Mouse (Mus musculus): Measurements from ENCODE around the gene Casp9. TPM values are rescaled to one million over a fixed set of nuclear protein-coding genes. Genes with fewer than 3 reads are reported as not detected.

The Casp9 gene
- total RNA-seq, 1 experiment = 6.1 TPM

GRCm38 (mm10) chr4:141781201-141781985 is 12.0 kb upstream of the Casp9 start:
- no peak overlapping the region for H3K9ac ChIP-seq (ENCODE audit: insufficient read depth, low read depth, low read length, poor library complexity, severe bottlenecking)
- in situ Hi-C loops (cut with MboI; ENCODE audit: low sequenced_read_pairs in 2 of 2, unreplicated experiment in 2 of 2) = no loop called here
- H3K4me3 ChIP-seq (ENCODE audit: insufficient read depth in 1 of 2, low read depth in 1 of 2, low read length in 2 of 2, poor library complexity in 1 of 2, severe bottlenecking in 1 of 2) = no peak overlapping the region
- H3K9me3 ChIP-seq (ENCODE audit: control insufficient read depth, insufficient read depth, low read depth, low read length) = no peaks in the 10 kb centered on the region
- no peaks in the 10 kb centered on the region for H3K4me1 ChIP-seq (ENCODE audit: control insufficient read depth in 2 of 2, insufficient read depth in 2 of 2, low read length in 2 of 2, poor library complexity in 1 of 2)
- no peak for DNase-seq (ENCODE audit: low read depth, low spot score)
- TF ChIP-seq MAFK (IDR thresholded peaks at IDR 0.05; ENCODE audit: insufficient read depth, low read depth, low read length) (no peak), ZNF384 (IDR thresholded peaks at IDR 0.05; ENCODE audit: low read depth, low read length) (no peak), HCFC1 (IDR thresholded peaks at IDR 0.05; ENCODE audit: borderline replicate concordance, insufficient read depth, low read length) (no peak), CHD2 (IDR thresholded peaks at IDR 0.05; ENCODE audit: low read depth, low read length) (no peak), ZC3H11A (IDR thresholded peaks at IDR 0.05; ENCODE audit: borderline replicate concordance, low read depth, low read length) (no peak)
- H3K27ac ChIP-seq (ENCODE audit: insufficient read depth, low read depth, low read length, poor library complexity, severe bottlenecking) = no peak overlapping the region
- H3K36me3 ChIP-seq (ENCODE audit: control insufficient read depth, insufficient read depth, low read length, poor library complexity, severe bottlenecking) = peaks cover 14% of the 10 kb centered on the region

- no peak for TF ChIP-seq ZNF384 (IDR thresholded peaks at IDR 0.05; ENCODE audit: low read depth, low read length)
- no peak for TF ChIP-seq MAFK (IDR thresholded peaks at IDR 0.05; ENCODE audit: insufficient read depth, low read depth, low read length)
- TF ChIP-seq HCFC1 (IDR thresholded peaks at IDR 0.05; ENCODE audit: borderline replicate concordance, insufficient read depth, low read length) = no peak
- no peak for TF ChIP-seq ZC3H11A (IDR thresholded peaks at IDR 0.05; ENCODE audit: borderline replicate concordance, low read depth, low read length)
- no peak for TF ChIP-seq CHD2 (IDR thresholded peaks at IDR 0.05; ENCODE audit: low read depth, low read length)
- in situ Hi-C loops (cut with MboI; ENCODE audit: low sequenced_read_pairs in 2 of 2, unreplicated experiment in 2 of 2) = no loop called here
- H3K9ac ChIP-seq (ENCODE audit: insufficient read depth, low read depth, low read length, poor library complexity, severe bottlenecking) = no peak overlapping the region
- H3K27ac ChIP-seq (ENCODE audit: insufficient read depth, low read depth, low read length, poor library complexity, severe bottlenecking) = no peak overlapping the region
- peaks cover 0 to 2% of the 10 kb centered on the region in 2 experiments; a peak in 1 of 4 replicates for H3K4me1 ChIP-seq (ENCODE audit: control insufficient read depth in 2 of 2, insufficient read depth in 2 of 2, low read length in 2 of 2, poor library complexity in 1 of 2)
- H3K9me3 ChIP-seq (ENCODE audit: control insufficient read depth, insufficient read depth, low read depth, low read length) = no peaks in the 10 kb centered on the region
- no peak for DNase-seq (ENCODE audit: low read depth, low spot score)
- H3K36me3 ChIP-seq (ENCODE audit: control insufficient read depth, insufficient read depth, low read length, poor library complexity, severe bottlenecking) = peaks cover 9% of the 10 kb centered on the region
- H3K4me3 ChIP-seq (ENCODE audit: insufficient read depth in 1 of 2, low read depth in 1 of 2, low read length in 2 of 2, poor library complexity in 1 of 2, severe bottlenecking in 1 of 2) = no peak overlapping the region
Observed at GRCm38 (mm10) chr4:141784835-141785234, 8.6 kb upstream of the Casp9 start.

- in situ Hi-C loops (cut with MboI; ENCODE audit: low sequenced_read_pairs in 2 of 2, unreplicated experiment in 2 of 2) = no loop called here
- Histone ChIP-seq H3K4me1 (ENCODE audit: control insufficient read depth in 2 of 2, insufficient read depth in 2 of 2, low read length in 2 of 2, poor library complexity in 1 of 2) (peaks cover 0 to 2% of the 10 kb centered on the region in 2 experiments; a peak in 1 of 4 replicates), H3K9ac (ENCODE audit: insufficient read depth, low read depth, low read length, poor library complexity, severe bottlenecking) (no peak overlapping the region), H3K27ac (ENCODE audit: insufficient read depth, low read depth, low read length, poor library complexity, severe bottlenecking) (no peak overlapping the region), H3K9me3 (ENCODE audit: control insufficient read depth, insufficient read depth, low read depth, low read length) (no peaks in the 10 kb centered on the region), H3K4me3 (ENCODE audit: insufficient read depth in 1 of 2, low read depth in 1 of 2, low read length in 2 of 2, poor library complexity in 1 of 2, severe bottlenecking in 1 of 2) (no peak overlapping the region), H3K36me3 (ENCODE audit: control insufficient read depth, insufficient read depth, low read length, poor library complexity, severe bottlenecking) (peaks cover 6% of the 10 kb centered on the region)
- TF ChIP-seq CHD2 (IDR thresholded peaks at IDR 0.05; ENCODE audit: low read depth, low read length) = no peak
- no peak for TF ChIP-seq ZNF384 (IDR thresholded peaks at IDR 0.05; ENCODE audit: low read depth, low read length)
- TF ChIP-seq MAFK (IDR thresholded peaks at IDR 0.05; ENCODE audit: insufficient read depth, low read depth, low read length) = no peak
- TF ChIP-seq ZC3H11A (IDR thresholded peaks at IDR 0.05; ENCODE audit: borderline replicate concordance, low read depth, low read length) = no peak
- no peak for TF ChIP-seq HCFC1 (IDR thresholded peaks at IDR 0.05; ENCODE audit: borderline replicate concordance, insufficient read depth, low read length)
- DNase-seq (ENCODE audit: low read depth, low spot score) = no peak
Observed at GRCm38 (mm10) chr4:141786141-141786540, 7.3 kb upstream of the Casp9 start.

- H3K9ac ChIP-seq (ENCODE audit: insufficient read depth, low read depth, low read length, poor library complexity, severe bottlenecking) = no peak overlapping the region
- in situ Hi-C loops (cut with MboI; ENCODE audit: low sequenced_read_pairs in 2 of 2, unreplicated experiment in 2 of 2) = no loop called here
- no peak for DNase-seq (ENCODE audit: low read depth, low spot score)
- TF ChIP-seq MAFK (IDR thresholded peaks at IDR 0.05; ENCODE audit: insufficient read depth, low read depth, low read length) (no peak), CHD2 (IDR thresholded peaks at IDR 0.05; ENCODE audit: low read depth, low read length) (no peak), ZNF384 (IDR thresholded peaks at IDR 0.05; ENCODE audit: low read depth, low read length) (no peak), ZC3H11A (IDR thresholded peaks at IDR 0.05; ENCODE audit: borderline replicate concordance, low read depth, low read length) (no peak), HCFC1 (IDR thresholded peaks at IDR 0.05; ENCODE audit: borderline replicate concordance, insufficient read depth, low read length) (no peak)
- H3K36me3 ChIP-seq (ENCODE audit: control insufficient read depth, insufficient read depth, low read length, poor library complexity, severe bottlenecking) = peaks cover 2% of the 10 kb centered on the region; the same call in 1 of the 2 replicates
- H3K4me3 ChIP-seq (ENCODE audit: insufficient read depth in 1 of 2, low read depth in 1 of 2, low read length in 2 of 2, poor library complexity in 1 of 2, severe bottlenecking in 1 of 2) = no peak overlapping the region
- H3K4me1 ChIP-seq (ENCODE audit: control insufficient read depth in 2 of 2, insufficient read depth in 2 of 2, low read length in 2 of 2, poor library complexity in 1 of 2) = peaks cover 0 to 2% of the 10 kb centered on the region in 2 experiments; a peak in 1 of 4 replicates
- no peaks in the 10 kb centered on the region for H3K9me3 ChIP-seq (ENCODE audit: control insufficient read depth, insufficient read depth, low read depth, low read length)
- no peak overlapping the region for H3K27ac ChIP-seq (ENCODE audit: insufficient read depth, low read depth, low read length, poor library complexity, severe bottlenecking)
Observed at GRCm38 (mm10) chr4:141787046-141787445, 6.4 kb upstream of the Casp9 start.
